Mouse (Mus musculus) C2C12 (cell line): Measurements from ENCODE around the gene Eef1akmt1.

Experiments used
- CTCF ChIP-seq: IDR thresholded peaks from one replicate; pipeline ENCODE4 v1.5.1; 2011; ENCODE audit not compliant: control insufficient read depth, insufficient read depth, insufficient read length
- MYOG ChIP-seq: IDR thresholded peaks from one replicate; pipeline ENCODE4 v1.6.1; 2011; ENCODE audit not compliant: control insufficient read depth, insufficient read length; ENCODE audit errors: extremely low read depth
- USF1 ChIP-seq: IDR thresholded peaks from one replicate; pipeline ENCODE4 v1.6.1; 2011; ENCODE audit warnings: low read depth, mild to moderate bottlenecking, control low read depth, moderate library complexity

DNA sequence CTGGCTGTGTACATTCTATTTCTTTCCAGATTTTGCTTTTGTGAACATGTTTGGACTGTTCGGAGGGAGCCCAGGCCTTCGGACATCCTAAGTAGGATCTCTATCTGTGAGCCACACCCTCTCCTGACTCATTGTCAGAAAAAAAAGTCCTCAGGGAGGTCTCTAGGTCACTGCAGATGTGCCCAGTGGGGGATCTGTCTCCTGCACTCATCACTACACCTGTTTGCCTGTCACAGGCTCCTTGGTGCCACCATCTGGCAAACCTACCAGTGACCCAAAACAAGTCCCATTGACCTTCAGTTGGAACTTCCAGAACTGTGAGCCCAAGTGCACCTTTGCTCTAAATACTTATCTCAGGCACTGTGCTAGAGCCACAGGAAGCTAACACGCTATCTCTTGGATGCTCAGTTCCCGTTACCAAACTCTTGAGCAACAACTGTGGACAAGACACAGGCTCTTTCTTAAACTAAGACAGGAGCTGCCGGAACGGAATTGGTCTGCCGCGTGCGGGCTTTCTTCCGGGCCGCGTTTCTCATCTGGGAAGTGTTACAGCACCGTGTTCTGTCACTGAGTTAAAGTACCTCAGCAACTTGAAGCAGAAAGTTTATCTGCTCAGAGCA is 27.9 kb downstream of the Eef1akmt1 start:
- TF ChIP-seq CTCF (no peak), USF1 (no peak), MYOG (no peak)
